10 mouse cellular contexts compared by ENCODE assay signal in genomic region chr7:126576946-126577345, GRCm38 (mm10). TPM values are rescaled to one million over a fixed set of nuclear protein-coding genes. Genes with fewer than 3 reads are reported as not detected.
DNase-seq lines count a peak whose midpoint lies in the region; ATAC-seq and TF ChIP-seq lines count a peak whose summit lies in the region.
"Had no signal": no experiment of that assay in that cellular context is flagged by ENCODE, and none has a peak within 500 bp of the region (broad histone marks: within the 10 kb centered on the region; RNA-seq: fewer than 3 reads in every experiment).

No protein-coding gene starts in this region.

- TF ChIP-seq POLR2A in spleen, adult 2 months (IDR thresholded peaks at IDR 0.05; ENCODE audit: low read depth, low read length): no peak

- H3K9me3 ChIP-seq in heart, embryonic 12.5 days (replicated peaks): no peaks in the 10 kb centered on the region
- H3K9me3 ChIP-seq in limb, embryonic 11.5 days (ENCODE audit: control insufficient read depth, low read length): no peaks in the 10 kb centered on the region

- 44% methylated on average over 8 of the region's 8 CpGs for WGBS in heart, embryonic 12.5 days
- WGBS in limb, embryonic 11.5 days: 52% methylated on average over 8 of the region's 8 CpGs
- 72% methylated on average over 8 of the region's 8 CpGs for WGBS in spleen, adult 2 months

- peak; percentile 42 to 54 for DNase-seq in heart, postnatal 14 days
- DNase-seq in 3T3-L1 (ENCODE audit: low read depth, low spot score): peak; percentile 75
- DNase-seq in ES-CJ7 (ENCODE audit: low read depth, low spot score): peak; percentile 87
- DNase-seq in cerebellum, postnatal 36 days: peak; percentile 26 to 33
- peak; percentile 81 for DNase-seq in limb, embryonic 11.5 days (ENCODE audit: low spot score)
- peak in 1 of 2 experiments; percentile 33 for DNase-seq in spleen, adult 2 months (ENCODE audit: low read depth in 1 of 2, low spot score in 2 of 2)
- no peak for DNase-seq in urinary bladder, adult 18-20 months (ENCODE audit: low spot score in 2 of 2)

- no peak overlapping the region for H3K4me3 ChIP-seq in heart, embryonic 12.5 days
- H3K4me3 ChIP-seq in limb, embryonic 11.5 days (ENCODE audit: low read depth, low read length): no peak overlapping the region
- H3K4me3 ChIP-seq in spleen, adult 2 months (ENCODE audit: extremely low read depth, insufficient read depth, insufficient read length): no peak overlapping the region

- H3K9ac ChIP-seq in heart, embryonic 12.5 days: no peak overlapping the region
- H3K9ac ChIP-seq in limb, embryonic 11.5 days (ENCODE audit: low read length): no peak overlapping the region

- H3K36me3 ChIP-seq in heart, embryonic 12.5 days: peaks cover 46% of the 10 kb centered on the region
- peaks cover 3% of the 10 kb centered on the region; the same call in 1 of the 2 replicates for H3K36me3 ChIP-seq in limb, embryonic 11.5 days (ENCODE audit: control insufficient read depth, insufficient read depth, low read length)
- H3K36me3 ChIP-seq in spleen, adult 2 months (ENCODE audit: control insufficient read depth, insufficient read depth, low read length): peaks cover 22% of the 10 kb centered on the region

- no peaks in the 10 kb centered on the region for H3K27me3 ChIP-seq in heart, embryonic 12.5 days (replicated peaks)
- H3K27me3 ChIP-seq in limb, embryonic 11.5 days (ENCODE audit: control insufficient read depth, insufficient read depth, low read length): no peaks in the 10 kb centered on the region
- H3K27me3 ChIP-seq in spleen, adult 2 months (ENCODE audit: control insufficient read depth, insufficient read depth, low read length): no peaks in the 10 kb centered on the region

- peak; percentile 13; the same call in 1 of the 2 replicates for TF ChIP-seq CTCF in spleen, adult 2 months (IDR thresholded peaks at IDR 0.05; ENCODE audit: extremely low read depth, insufficient read depth, insufficient read length, insufficient replicate concordance)

- intact Hi-C loops in heart, postnatal 14 days (cut with DNase I): no loop called here

- H3K4me2 ChIP-seq in heart, embryonic 12.5 days: no peak overlapping the region
- H3K4me2 ChIP-seq in limb, embryonic 11.5 days (ENCODE audit: low read depth, severe bottlenecking): no peak overlapping the region

- peaks cover 3% of the 10 kb centered on the region; the same call in 1 of the 2 replicates for H3K4me1 ChIP-seq in heart, embryonic 12.5 days (replicated peaks)
- H3K4me1 ChIP-seq in limb, embryonic 11.5 days (ENCODE audit: control insufficient read depth, insufficient read depth, low read length): no peaks in the 10 kb centered on the region
- no peaks in the 10 kb centered on the region for H3K4me1 ChIP-seq in spleen, adult 2 months (ENCODE audit: control insufficient read depth, insufficient read depth, insufficient read length)

- ATAC-seq in heart, embryonic 12.5 days (ENCODE audit: insufficient number of reproducible peaks, low FRiP score): no peak
- no peak for ATAC-seq in limb, embryonic 11.5 days (ENCODE audit: insufficient number of reproducible peaks, low FRiP score, low TSS enrichment, low read depth)

- H3K27ac ChIP-seq in heart, embryonic 12.5 days (ENCODE audit: poor library complexity, severe bottlenecking): no peak overlapping the region
- H3K27ac ChIP-seq in limb, embryonic 11.5 days (replicated peaks; ENCODE audit: low read depth, low read length): no peak overlapping the region
- no peak overlapping the region for H3K27ac ChIP-seq in spleen, adult 2 months (ENCODE audit: insufficient read depth, low read length)

RNA-seq across cellular contexts. Expression of gene Apobr, which starts 7.8 kb away (rescaled TPM):
- 1 to 10 TPM in 1 of 2 experiments, under 1 TPM in 1; 0.65 to 1.7 TPM for total RNA-seq in heart, postnatal 14 days (2021)
- 0.27 and 0.40 TPM in 2 replicates for polyA plus RNA-seq in heart, embryonic 12.5 days (2016; fragmentation: Nextera tagmentation; extraction: Ambion mirVana)
- polyA plus RNA-seq in limb, embryonic 11.5 days (2014; fragmentation: Nextera tagmentation; extraction: Ambion mirVana): 0.34 and 0.61 TPM in 2 replicates
- polyA plus RNA-seq in spleen, adult 2 months (2012; rRNA removed): 13.6 and 15.8 TPM in 2 replicates

RNA-seq across cellular contexts. Expression of gene Cln3, which starts 8.7 kb away (rescaled TPM):
- 10 to 100 TPM; 13.2 to 13.3 TPM for total RNA-seq in heart, postnatal 14 days (2021)
- 20.0 and 24.5 TPM in 2 replicates for polyA plus RNA-seq in heart, embryonic 12.5 days (2016; fragmentation: Nextera tagmentation; extraction: Ambion mirVana)
- 27.9 and 33.6 TPM in 2 replicates for polyA plus RNA-seq in limb, embryonic 11.5 days (2014; fragmentation: Nextera tagmentation; extraction: Ambion mirVana)
- 105 and 118 TPM in 2 replicates for polyA plus RNA-seq in spleen, adult 2 months (2012; rRNA removed)

RNA-seq across cellular contexts. Expression of gene Eif3c, which starts 10.7 kb away (rescaled TPM):
- 100 to 1,000 TPM; 138 to 140 TPM for total RNA-seq in heart, postnatal 14 days (2021)
- polyA plus RNA-seq in heart, embryonic 12.5 days (2016; fragmentation: Nextera tagmentation; extraction: Ambion mirVana): 148 and 151 TPM in 2 replicates
- 195 and 204 TPM in 2 replicates for polyA plus RNA-seq in limb, embryonic 11.5 days (2014; fragmentation: Nextera tagmentation; extraction: Ambion mirVana)
- polyA plus RNA-seq in spleen, adult 2 months (2012; rRNA removed): 61.0 and 64.7 TPM in 2 replicates

RNA-seq across cellular contexts. Expression of gene Il27, which starts 17.8 kb away (rescaled TPM):
- total RNA-seq in heart, postnatal 14 days (2021): not detected
- not detected in 2 replicates for polyA plus RNA-seq in heart, embryonic 12.5 days (2016; fragmentation: Nextera tagmentation; extraction: Ambion mirVana)
- polyA plus RNA-seq in limb, embryonic 11.5 days (2014; fragmentation: Nextera tagmentation; extraction: Ambion mirVana): not detected in 2 replicates
- polyA plus RNA-seq in spleen, adult 2 months (2012; rRNA removed): 0.79 and 1.5 TPM in 2 replicates
- polyA plus RNA-seq: limb, embryonic 14.5 days; stomach, embryonic 16.5 days had no signal

RNA-seq across cellular contexts. Expression of gene Nupr1, which starts 53.7 kb away (rescaled TPM):
- 1 to 10 TPM; 8.7 to 9.2 TPM for total RNA-seq in heart, postnatal 14 days (2021)
- polyA plus RNA-seq in heart, embryonic 12.5 days (2016; fragmentation: Nextera tagmentation; extraction: Ambion mirVana): 3.1 and 3.6 TPM in 2 replicates
- polyA plus RNA-seq in limb, embryonic 11.5 days (2014; fragmentation: Nextera tagmentation; extraction: Ambion mirVana): 0.31 and 1.3 TPM in 2 replicates
- 28.8 and 42.3 TPM in 2 replicates for polyA plus RNA-seq in spleen, adult 2 months (2012; rRNA removed)

Comparison
In these comparisons a context has a peak if more than half of its experiments do, and no peak if none do; other contexts are left out.
1. DNase-seq: peak in heart, postnatal 14 days (2 of 2), 3T3-L1 (single experiment), ES-CJ7 (single experiment), cerebellum, postnatal 36 days (2 of 2) and limb, embryonic 11.5 days (single experiment); none in urinary bladder, adult 18-20 months (0 of 2).